Mouse (Mus musculus): ENCODE data around the gene Bag6.

Gene Bag6

GRCm38 (mm10) chr17:35168541-35169207, 33.7 kb downstream of the Bag6 start:
- no peak for DNase-seq

GRCm38 (mm10) chr17:35172445-35173234, 37.7 kb downstream of the Bag6 start:
- DNase-seq, result no peak

GRCm38 (mm10) chr17:35173329-35173728, 38.4 kb downstream of the Bag6 start:
- DNase-seq, result no peak

DNA sequence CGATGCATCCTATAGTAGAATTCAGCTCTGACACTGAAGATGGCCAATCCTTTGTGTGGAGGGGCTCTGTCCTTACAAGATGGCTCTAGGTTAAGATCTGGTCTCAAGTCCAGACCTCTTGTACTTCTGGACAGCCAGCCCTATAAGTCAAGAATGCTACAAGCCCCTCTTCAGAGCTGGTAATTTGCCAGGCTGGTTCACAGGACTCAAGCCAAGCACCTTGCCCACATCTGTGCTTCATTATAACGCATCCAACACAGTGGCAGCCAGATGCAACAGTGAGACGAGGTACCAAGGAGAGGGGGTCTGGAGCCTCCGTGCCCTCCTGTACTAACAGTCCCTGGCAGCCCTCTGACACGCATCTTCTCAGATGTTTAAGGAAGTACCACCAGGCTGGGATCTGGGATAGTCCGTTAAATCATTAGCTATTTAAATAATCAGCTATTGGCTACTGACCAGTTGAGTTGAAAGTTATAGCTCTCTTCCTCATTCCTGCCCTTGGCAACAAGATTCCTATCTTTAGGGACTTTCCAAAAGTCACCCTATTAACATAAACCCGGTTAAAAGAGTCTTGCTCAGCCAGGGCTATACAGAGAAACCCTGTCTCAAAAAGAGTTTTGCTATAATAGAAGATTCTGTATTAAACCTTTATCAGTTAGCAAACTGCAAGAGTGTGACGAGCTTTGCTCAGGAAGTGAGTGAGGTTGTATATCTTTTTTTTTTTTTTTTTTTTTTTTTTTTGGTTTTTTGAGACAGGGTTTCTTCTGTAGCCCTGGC, 39.4 kb downstream of the Bag6 start:
- no peak for DNase-seq

DNA sequence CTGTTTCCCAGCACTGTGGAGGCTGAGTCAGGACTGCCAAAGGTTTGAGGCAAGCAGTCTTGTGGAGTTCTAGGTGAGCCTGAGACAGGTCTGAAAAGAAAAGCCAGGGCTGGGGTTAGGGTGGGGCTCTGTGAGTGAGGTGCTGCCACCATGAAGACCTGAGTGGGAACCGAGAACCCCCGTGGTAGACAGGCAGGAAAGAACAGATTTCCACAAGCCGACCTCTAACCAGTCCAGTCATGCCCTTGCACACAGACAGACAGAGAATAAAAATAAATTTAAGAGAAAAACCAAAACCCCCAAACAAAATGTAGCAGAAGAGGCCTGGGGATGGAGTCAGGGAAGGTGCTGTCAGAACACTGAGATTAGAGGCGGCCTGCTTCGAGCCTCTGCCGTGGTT, 40.4 kb downstream of the Bag6 start:
- no peak for DNase-seq

DNA sequence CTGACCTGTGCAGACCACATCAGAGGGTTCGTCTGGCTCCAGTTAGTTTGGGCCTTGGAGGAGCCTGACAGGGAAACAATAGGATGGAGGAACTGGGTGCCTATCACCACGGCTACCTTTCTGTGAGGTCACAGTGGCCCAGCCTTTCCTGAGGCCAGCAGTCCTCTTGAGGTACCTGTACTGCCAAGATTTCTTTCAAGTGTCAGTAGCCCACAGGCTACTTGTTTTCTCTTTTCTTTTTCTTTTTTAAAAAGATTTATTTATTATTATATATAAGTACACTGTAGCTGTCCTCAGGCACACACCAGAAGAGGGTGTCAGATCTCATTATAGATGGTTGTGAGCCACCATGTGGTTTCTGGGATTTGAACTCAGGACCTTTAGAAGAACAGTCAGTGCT, 41.0 kb downstream of the Bag6 start, which contains the start of gene Aif1:
Aif1 (minus strand) TSS at position 101 of the 400 bp plus-strand sequence.
- DNase-seq, result no peak

DNA sequence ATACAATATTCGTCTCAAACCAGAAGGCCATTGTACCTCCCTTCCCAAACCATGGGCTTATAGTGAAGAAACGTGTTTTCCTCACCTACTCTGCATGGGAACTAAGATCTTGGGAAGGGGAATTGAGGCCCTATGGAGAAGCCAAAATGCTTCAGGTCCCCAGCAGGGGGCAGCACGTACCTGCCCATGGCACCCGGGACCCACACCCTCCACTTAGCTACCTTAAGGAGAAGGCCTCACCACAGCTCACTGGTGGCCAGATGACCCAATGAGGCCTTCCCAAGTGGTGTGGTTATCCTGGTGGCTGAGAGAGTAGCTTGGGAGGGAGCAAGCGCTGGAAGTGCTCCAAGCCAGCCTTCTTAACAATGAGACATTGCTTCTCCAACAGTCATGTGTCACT, 43.5 kb downstream of the Bag6 start:
- DNase-seq, result peak; percentile 88

GRCm38 (mm10) chr17:35180093-35180492, 45.1 kb downstream of the Bag6 start:
- DNase-seq, result no peak

- DNase-seq, result peak; percentile 88
Measured at GRCm38 (mm10) chr17:35185639-35186611, 50.9 kb downstream of the Bag6 start.

- DNase-seq, result peak; percentile 48
Measured at GRCm38 (mm10) chr17:35186681-35187080, 51.7 kb downstream of the Bag6 start.

DNA sequence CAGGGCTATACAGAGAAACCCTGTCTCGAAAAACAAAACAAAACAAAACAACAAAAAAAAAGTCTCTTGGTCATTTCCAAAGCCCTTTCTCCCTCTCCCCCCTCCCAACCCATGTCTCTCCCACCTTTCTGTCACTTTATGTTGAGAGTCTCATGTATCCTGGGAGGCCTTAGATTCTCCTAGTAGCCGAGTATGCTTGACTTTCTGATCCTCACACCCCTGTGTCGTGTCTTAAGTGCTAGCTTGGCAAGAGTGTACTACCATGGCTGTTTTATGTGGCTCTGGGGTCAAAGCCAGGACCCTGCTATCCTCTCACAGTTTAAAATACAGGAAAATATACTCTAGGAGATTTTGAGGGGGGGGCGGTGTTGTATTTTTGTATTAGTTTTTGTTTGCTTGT, 52.4 kb downstream of the Bag6 start:
- DNase-seq, result no peak

DNA sequence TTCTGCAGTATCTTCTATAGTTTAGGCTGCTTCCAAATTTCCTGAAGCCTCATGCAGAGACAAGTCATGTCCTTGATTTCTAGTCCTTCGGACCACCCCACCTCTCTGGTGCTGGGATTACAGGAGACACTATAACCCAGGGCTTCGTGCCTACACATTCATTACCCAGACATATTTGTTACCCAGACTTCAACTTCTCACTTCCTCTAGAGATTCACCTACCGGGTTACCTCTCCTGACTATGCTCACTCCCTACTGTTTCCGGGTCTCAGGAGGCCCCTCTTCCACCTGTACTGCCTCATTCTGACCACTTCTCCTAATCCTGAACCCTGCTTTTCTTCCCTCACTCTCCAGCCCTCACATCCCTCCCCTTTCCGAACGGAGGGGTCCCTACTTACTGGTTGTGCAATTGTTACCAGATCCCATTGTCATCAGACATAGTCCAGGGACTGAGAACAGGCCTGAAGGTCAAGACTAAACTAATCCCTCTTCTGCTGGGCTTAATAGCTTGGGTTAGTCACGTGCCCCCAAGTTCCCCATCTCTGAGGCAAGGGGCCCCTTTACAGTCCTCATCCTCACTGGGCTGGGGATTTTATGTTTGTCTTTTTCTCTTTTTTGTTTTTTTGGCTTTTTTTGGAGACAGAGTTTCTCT, 53.1 kb downstream of the Bag6 start, which contains the start of gene Lst1:
Lst1 (minus strand) TSS at position 481 of the 652 bp plus-strand sequence.
- DNase-seq, result no peak

GRCm38 (mm10) chr17:35189186-35189585, 54.2 kb downstream of the Bag6 start:
- DNase-seq, result no peak

DNA sequence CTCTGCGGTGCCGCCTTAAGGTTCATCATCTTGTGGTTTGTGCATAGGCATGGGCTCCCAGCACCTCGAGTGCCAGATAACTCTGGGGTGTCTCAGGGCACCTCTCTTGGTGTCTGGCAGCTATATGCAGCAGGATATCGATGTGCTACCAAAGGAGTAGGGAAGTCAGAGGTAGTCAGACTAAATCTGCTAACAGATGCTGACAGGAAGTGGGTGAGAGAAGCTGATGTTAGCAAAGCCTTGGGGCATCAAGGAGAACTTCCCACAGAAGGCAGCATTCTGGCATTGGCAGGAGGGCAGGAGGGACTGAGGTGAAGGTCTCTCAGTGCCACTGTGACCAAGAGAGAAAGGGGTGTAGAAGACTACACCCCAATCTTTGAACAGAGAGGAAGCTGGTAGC, 55.1 kb downstream of the Bag6 start:
- DNase-seq, result no peak

GRCm38 (mm10) chr17:35191723-35192122, 56.7 kb downstream of the Bag6 start:
- no peak for DNase-seq

DNA sequence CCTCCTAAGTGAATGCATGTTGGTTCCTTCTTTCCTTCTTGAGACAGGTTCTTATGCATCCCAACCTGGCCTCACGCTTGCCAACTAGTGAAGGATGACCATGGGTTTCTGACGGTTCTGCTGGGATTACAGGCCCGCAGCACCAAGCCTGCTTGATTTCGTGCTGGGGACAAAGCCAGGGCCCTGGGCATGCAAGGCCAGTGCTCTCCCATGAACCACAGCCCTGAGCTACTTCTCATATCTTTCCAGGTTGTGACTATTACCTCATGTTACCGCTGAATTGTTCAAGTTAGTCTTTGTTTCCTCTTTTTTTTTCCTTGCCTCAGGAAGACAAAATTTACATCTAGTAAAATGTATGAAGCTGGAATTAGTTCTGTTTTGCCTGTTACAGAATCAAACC, 57.9 kb downstream of the Bag6 start:
- no peak for DNase-seq

DNA sequence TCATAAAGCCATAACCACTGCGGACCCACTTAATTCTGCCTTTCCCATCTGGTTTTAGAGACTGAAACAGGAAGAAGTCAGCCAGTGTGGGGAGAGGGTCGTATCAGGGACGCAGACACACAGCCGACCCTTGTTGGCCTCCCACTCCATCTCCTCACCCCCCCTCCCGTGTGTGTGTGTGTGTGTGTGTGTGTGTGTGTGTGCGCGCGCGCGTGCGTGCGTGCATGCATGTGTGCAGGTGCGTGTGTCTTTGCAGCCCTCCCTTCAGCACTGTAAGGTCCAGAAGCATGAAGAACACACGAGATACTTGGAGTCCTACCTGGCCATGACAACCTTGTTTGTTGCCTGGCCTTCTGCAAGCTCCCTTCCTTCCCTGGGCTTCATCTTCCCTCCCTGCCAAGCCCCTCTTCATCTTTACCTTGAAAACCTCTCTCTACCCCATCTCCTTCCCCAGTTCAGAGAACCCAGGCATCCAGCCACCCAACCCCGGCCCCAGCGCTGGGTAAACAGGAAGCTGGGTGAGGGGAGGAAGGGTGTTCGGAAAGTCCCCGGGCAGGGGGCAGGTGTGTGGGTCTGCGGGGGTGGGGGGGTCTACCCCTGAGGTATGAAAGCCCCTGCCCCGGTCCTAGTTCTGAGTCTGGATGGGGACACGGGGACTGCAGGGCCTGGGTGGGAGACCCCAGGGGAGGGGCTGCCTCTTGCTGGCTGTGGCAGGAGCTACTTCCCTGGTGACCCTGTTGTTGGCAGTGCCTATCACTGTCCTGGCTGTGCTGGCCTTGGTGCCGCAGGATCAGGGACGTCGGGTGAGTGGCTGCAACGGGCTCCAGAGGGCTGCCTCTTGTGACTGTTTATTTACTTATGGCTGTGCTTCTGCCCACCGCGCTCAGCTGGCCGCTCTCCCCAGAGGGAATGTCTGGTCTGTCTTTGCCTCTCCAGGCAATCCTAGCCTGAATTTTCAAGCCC, 59.2 kb downstream of the Bag6 start, which contains the start of gene Ltb:
Ltb (plus strand) TSS at position 559 of the 963 bp plus-strand sequence.
- DNase-seq, result no peak

DNA sequence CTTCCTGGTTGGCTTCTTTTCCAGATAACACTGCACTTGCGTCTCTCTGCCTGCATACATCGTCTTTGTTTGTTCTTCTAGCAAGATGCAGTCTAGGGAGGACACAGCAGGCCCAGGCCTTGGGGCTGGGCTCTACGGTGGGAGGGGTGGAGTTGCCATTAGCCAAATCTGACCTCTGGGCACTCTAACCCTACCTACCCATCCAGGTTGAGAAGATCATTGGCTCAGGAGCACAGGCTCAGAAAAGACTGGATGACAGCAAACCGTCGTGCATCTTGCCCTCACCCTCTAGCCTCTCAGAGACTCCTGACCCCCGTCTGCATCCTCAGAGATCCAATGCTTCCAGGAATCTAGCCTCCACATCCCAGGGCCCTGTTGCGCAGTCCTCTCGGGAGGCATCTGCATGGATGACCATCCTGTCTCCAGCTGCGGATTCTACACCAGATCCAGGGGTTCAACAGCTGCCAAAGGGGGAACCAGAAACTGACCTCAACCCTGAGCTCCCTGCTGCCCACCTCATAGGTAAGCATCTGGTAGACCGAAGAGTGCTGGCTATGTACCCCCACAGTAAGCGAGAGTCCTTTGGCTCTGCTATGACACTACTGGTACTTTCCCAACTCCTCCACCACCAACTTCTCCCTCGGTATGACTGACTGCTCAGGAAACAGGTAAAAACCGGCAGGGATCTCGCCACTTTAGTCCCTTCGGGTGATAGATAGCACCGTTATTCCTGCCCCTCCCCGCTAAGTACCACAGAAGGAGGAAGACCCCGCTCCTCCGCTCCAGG, 60.1 kb downstream of the Bag6 start:
- no peak for DNase-seq

- DNase-seq, result peak; percentile 91
Measured at GRCm38 (mm10) chr17:35195631-35196320, 60.8 kb downstream of the Bag6 start.
